Mouse (Mus musculus) liver, embryonic 11.5 days (tissue): Measurements from ENCODE around the gene Cyth4. TPM values are rescaled to one million over a fixed set of nuclear protein-coding genes. Genes with fewer than 3 reads are reported as not detected.

ENCODE experiments used
- ATAC-seq: fragments of 200-750 bp; cut with Nextera tagmentation; replicated peaks from 2 replicates; pipeline ENCODE4 v1.8.0; 2017; ENCODE audit warnings: moderate number of reproducible peaks, mild to moderate bottlenecking, moderate TSS enrichment, moderate library complexity; ENCODE audit not compliant: low FRiP score
- DNase-seq: peaks from one replicate; pipeline ENCODE4 v3.0.0-alpha.2; 2017; ENCODE audit warnings: low spot score
- H3K27ac ChIP-seq: fragments of 300-500 bp; sonication (generic); 2 replicates; pipeline ENCODE4 v1.5.1; 2014; ENCODE audit warnings: mild to moderate bottlenecking, low read depth, low read length, control low read depth
- H3K27me3 ChIP-seq: fragments of 300-500 bp; sonication (generic); replicated peaks from 2 replicates; pipeline ENCODE4 v1.6.1; 2014; ENCODE audit warnings: low read length, mixed read lengths; ENCODE audit not compliant: control insufficient read depth, insufficient read depth
- H3K36me3 ChIP-seq: fragments of 300-500 bp; sonication (generic); 2 replicates; pipeline ENCODE4 v1.6.1; 2014; ENCODE audit warnings: mild to moderate bottlenecking, low read length, moderate library complexity, mixed read lengths; ENCODE audit not compliant: control insufficient read depth, insufficient read depth
- H3K4me1 ChIP-seq: fragments of 300-500 bp; sonication (generic); replicated peaks from 2 replicates; pipeline ENCODE4 v1.6.1; 2014; ENCODE audit warnings: low read length, mixed read lengths; ENCODE audit not compliant: control insufficient read depth, insufficient read depth
- H3K4me2 ChIP-seq: fragments of 300-500 bp; sonication (generic); 2 replicates; pipeline ENCODE4 v1.6.1; 2014; ENCODE audit warnings: mild to moderate bottlenecking, control low read depth, moderate library complexity
- H3K4me3 ChIP-seq: fragments of 300-500 bp; sonication (generic); 2 replicates; pipeline ENCODE4 v1.5.1; 2014; ENCODE audit warnings: low read depth, low read length, control low read depth
- H3K9ac ChIP-seq: fragments of 300-500 bp; sonication (generic); 2 replicates; pipeline ENCODE4 v1.6.1; 2014; ENCODE audit warnings: low read depth, low read length, control low read depth
- H3K9me3 ChIP-seq: fragments of 300-500 bp; sonication (generic); 2 replicates; pipeline ENCODE4 v1.6.1; 2016; ENCODE audit warnings: low read length, inconsistent platforms, mixed read lengths; ENCODE audit not compliant: control insufficient read depth
- WGBS: fragments of 180-500 bp; shearing (Covaris S2); extraction: QIAGEN DNeasy Blood & Tissue Kit; methylation state at CpG from one replicate; pipeline ENCODE4 v1.1.7; 2014; 5-methylcytosine and 5-hydroxymethylcytosine counted together
- polyA plus RNA-seq: library from polyadenylated mRNA; unstranded; fragments of >200 nt; fragmentation: Nextera tagmentation; extraction: Ambion mirVana; gene quantifications from 2 replicates; pipeline ENCODE4 v1.2.1, GENCODE M21; 2014

The Cyth4 gene
- polyA plus RNA-seq, 1 experiment from 2014 or later = 7.8 TPM

DNA sequence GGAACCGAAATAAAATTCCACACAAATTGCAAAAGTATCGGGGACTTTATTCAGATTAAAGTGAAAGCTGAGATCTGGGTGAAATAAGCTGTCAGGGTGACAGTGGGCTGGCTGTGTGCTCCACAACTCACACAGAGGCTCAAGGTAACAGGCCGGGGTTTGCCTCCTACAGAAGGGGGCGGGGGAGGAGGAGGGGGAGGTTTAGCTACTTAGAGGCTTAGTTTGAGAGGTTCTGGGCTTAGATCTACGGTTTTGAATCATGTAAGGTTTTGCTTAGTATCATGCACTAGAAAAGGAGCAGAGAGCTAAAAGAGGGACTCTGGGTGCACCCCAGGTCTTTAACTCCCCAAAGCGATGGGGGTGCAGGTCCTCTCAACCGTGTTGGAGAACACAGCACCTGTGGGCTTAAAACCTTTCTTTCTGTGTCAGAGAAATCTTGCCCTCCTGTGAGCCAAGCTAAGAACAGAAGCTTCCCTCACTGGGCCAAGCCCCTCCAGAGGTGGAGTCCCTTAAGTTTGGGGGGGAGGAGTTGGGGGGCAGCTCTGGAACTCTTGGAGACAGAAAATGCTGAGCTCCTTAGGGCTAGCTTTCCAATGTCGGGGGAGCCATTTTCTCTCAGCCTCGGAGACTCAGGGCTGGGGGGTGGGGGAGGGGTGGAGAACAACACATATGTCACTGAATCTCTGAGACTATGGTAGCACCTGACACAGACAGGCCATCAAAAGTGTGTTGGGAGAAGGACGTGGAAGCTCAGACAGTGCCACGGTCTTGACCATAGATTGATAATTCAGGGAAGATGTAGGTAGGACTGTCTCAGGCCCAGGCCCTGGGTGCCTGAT is 37.5 kb upstream of the Cyth4 start:
- 56% methylated on average over 11 of the region's 11 CpGs for WGBS

DNA sequence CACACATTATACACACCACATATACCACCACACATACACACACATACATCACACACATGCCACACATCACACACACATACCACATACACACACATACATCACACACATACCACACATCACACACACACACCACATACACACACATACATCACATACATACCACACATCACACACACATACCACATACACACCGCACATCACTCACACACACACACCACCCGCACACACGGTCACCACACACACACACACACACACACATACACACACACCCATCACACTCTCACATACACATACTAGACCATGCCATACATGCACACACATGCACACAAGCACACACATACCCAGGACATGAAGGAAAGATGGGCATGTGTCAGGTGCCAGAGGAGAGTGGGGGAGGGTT is 33.5 kb upstream of the Cyth4 start:
- no peak for ATAC-seq
- DNase-seq = no peak
- H3K4me1 ChIP-seq = peaks cover 35% of the 10 kb centered on the region
- peak overlapping the region; percentile 25; the same call in 1 of the 2 replicates for H3K4me3 ChIP-seq
- H3K4me2 ChIP-seq = peak overlapping the region; percentile 63
- 89% methylated on average over 3 of the region's 3 CpGs for WGBS
- no peaks in the 10 kb centered on the region for H3K9me3 ChIP-seq
- peak overlapping the region; percentile 86; the same call in 1 of the 2 replicates for H3K27ac ChIP-seq
- no peaks in the 10 kb centered on the region; the same call in 1 of the 2 replicates for H3K36me3 ChIP-seq
- no peaks in the 10 kb centered on the region for H3K27me3 ChIP-seq
- H3K9ac ChIP-seq = peak overlapping the region; percentile 54

More for the DNA sequence above, 37.5 kb upstream of the Cyth4 start:
- Histone ChIP-seq H3K27ac (no peak overlapping the region), H3K36me3 (no peaks in the 10 kb centered on the region), H3K9me3 (no peaks in the 10 kb centered on the region), H3K27me3 (no peaks in the 10 kb centered on the region), H3K4me3 (no peak overlapping the region), H3K4me1 (peaks cover 16% of the 10 kb centered on the region), H3K4me2 (no peak overlapping the region), H3K9ac (no peak overlapping the region)
- no peak for ATAC-seq
- no peak for DNase-seq

DNA sequence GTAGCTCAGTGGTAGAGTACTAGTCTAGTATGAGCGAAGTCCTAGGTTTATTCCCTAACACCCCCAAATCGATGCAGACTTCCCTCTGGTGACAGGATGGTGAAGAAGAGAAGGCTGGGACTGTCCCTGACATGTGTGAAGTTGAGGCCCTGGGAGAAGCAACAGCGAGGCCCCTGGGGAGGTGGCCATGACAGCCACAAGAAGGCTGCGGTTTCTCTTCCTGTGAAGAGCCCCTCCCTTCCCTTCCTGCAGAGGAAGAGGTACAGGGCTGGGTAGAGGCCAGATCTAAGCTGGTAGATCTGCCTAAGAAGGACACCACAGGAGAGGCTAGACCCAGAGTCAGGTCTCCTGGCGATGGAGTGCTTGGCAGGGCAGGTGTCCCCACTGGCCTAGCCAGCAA is 32.9 kb upstream of the Cyth4 start:
- DNase-seq = no peak
- Histone ChIP-seq H3K27me3 (no peaks in the 10 kb centered on the region), H3K4me3 (peak overlapping the region; percentile 25), H3K27ac (peak overlapping the region; percentile 86), H3K4me2 (peak overlapping the region; percentile 63), H3K4me1 (peaks cover 35% of the 10 kb centered on the region), H3K9me3 (no peaks in the 10 kb centered on the region), H3K9ac (peak overlapping the region; percentile 54), H3K36me3 (no peaks in the 10 kb centered on the region; the same call in 1 of the 2 replicates)
- peak; percentile 60 for ATAC-seq
- WGBS = 48% methylated on average over 5 of the region's 5 CpGs

DNA sequence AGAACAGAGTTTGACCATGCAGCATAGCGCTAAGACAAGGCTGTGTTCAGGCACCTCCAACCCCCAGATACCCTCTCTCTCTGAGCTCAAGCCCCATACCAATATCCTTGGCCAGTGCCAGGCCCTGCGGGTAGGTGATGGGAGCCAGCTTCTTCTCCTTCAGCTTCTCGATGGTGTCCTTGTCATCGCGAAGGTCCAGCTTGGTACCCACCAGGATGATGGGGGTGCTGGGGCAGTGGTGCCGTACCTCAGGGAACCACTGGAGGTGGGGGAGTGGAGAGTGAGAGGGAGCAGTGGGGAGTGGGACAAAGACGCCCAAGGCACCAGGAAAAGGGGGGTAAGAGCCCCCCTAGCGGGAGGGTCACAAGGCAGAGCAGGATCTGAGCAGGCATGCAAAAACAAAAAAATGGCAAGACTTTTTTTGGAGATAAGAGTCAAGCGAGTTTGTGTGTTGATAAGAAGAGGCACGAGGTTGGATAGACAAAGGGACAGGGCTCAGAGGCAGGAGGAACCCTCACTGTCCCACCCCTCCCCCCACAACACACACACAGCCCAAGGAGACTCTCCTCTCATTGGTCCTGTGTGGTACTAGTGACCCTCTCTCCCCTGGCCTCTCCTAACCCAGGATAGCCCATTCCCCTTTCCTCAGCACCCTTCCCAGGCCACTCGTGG is 31.9 kb upstream of the Cyth4 start:
- Histone ChIP-seq H3K4me2 (peak overlapping the region; percentile 63), H3K4me3 (no peak overlapping the region), H3K9ac (peak overlapping the region; percentile 54), H3K36me3 (no peaks in the 10 kb centered on the region; the same call in 1 of the 2 replicates), H3K27me3 (no peaks in the 10 kb centered on the region), H3K4me1 (peaks cover 30% of the 10 kb centered on the region), H3K27ac (peak overlapping the region; percentile 86), H3K9me3 (no peaks in the 10 kb centered on the region)
- DNase-seq = no peak
- peak; percentile 86 for ATAC-seq
- 48% methylated on average over 11 of the region's 11 CpGs for WGBS

DNA sequence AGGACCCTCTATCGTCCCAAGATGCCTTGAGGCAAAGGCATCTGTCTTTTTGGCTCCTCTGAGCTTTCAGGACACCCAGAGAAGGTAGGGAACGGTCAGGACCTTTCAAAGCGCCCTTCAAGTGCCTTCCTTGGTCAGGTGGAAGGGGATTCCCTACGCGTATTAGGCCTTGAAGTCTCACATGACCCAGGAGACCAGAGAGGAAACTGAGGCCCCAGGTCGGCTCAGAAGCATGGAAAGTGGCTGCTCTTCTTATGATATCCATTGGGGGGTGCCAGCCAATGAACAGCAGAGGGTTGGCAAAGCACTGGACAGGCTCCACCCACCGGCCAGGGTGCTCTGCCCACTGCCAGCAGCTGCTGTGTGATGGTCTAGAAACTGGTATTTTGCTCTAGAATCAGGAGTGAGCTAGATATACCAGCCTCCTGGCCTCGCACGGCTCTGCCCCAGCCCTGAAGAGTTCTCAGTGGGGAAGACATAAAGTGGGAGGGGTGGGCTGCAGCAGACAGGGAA is 29.2 kb upstream of the Cyth4 start:
- Histone ChIP-seq H3K9ac (no peak overlapping the region), H3K27me3 (no peaks in the 10 kb centered on the region), H3K27ac (0 out of 2 replicates have a peak overlapping the region, but pooled peaks have one; percentile 11), H3K4me2 (no peak overlapping the region), H3K4me3 (no peak overlapping the region), H3K36me3 (no peaks in the 10 kb centered on the region; the same call in 1 of the 2 replicates), H3K4me1 (peaks cover 50% of the 10 kb centered on the region), H3K9me3 (no peaks in the 10 kb centered on the region)
- no peak for ATAC-seq
- WGBS = 74% methylated on average over 9 of the region's 9 CpGs
- peak; percentile 29 for DNase-seq

DNA sequence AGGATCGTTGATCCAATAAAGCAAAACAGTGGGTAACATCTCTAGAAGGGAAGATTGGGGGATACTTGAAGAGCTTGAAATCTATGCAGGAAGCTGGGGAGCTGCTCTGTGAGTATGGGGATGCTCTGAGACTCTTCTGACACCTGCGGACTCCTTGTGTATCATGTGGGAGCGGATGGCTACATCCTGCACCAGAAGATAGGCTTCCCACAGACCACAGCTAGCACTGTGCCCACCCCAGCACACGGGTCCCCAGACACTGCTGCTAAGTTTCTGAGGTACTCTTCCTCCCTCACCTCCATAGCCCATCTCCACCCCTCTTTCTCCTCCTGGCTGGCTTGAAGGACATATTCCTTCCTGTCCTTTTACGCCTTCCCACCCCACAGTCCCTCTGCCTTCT is 26.7 kb upstream of the Cyth4 start:
- no peak overlapping the region for H3K4me2 ChIP-seq
- no peaks in the 10 kb centered on the region; the same call in 1 of the 2 replicates for H3K36me3 ChIP-seq
- peaks cover 37% of the 10 kb centered on the region for H3K4me1 ChIP-seq
- H3K9ac ChIP-seq = no peak overlapping the region
- no peak overlapping the region for H3K4me3 ChIP-seq
- 86% methylated on average over 5 of the region's 5 CpGs for WGBS
- ATAC-seq (no peak), DNase-seq (no peak)
- no peak overlapping the region for H3K27ac ChIP-seq
- H3K9me3 ChIP-seq = no peaks in the 10 kb centered on the region
- H3K27me3 ChIP-seq = no peaks in the 10 kb centered on the region

DNA sequence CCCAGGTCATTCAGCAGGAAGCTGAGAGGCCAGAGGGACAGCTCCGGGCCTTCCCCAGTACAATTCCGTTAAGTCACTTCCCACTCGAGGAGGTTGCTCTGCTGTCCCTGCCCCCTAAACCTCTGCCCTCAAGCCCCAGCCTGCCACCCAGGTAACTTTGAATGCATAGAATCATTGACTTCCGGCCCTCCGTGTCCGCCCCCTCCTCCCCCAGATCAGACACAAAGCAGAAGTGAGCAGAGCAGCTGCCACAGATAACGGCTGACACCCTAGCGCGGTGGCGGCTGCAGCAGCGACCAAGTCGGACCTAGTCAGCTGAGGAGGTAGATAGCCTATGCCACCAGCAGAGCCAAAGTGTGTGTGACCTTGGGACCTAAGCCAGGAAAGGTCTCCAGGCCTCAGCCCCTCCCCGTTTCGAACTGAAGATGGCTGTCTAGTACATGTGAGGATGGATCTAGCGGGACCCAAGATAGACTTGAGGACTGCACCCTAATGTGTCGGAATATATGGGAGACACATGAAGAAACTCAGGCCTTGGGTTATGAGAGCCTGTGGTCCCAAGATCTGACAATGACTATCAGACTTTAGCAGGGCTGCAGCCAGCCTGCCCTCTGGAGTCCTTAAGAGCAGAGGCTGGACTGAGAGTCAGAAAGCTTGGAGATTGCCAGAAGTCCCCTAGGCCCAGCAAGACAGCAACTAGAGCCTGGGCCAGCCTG is 25.1 kb upstream of the Cyth4 start:
- Histone ChIP-seq H3K4me2 (peak overlapping the region; percentile 73), H3K27ac (peak overlapping the region; percentile 98), H3K9ac (peak overlapping the region; percentile 74), H3K4me3 (peak overlapping the region; percentile 57), H3K4me1 (peaks cover 29% of the 10 kb centered on the region), H3K9me3 (no peaks in the 10 kb centered on the region), H3K36me3 (no peaks in the 10 kb centered on the region), H3K27me3 (no peaks in the 10 kb centered on the region)
- WGBS = 18% methylated on average over 16 of the region's 16 CpGs
- DNase-seq (peak; percentile 77), ATAC-seq (peak; percentile 94)

DNA sequence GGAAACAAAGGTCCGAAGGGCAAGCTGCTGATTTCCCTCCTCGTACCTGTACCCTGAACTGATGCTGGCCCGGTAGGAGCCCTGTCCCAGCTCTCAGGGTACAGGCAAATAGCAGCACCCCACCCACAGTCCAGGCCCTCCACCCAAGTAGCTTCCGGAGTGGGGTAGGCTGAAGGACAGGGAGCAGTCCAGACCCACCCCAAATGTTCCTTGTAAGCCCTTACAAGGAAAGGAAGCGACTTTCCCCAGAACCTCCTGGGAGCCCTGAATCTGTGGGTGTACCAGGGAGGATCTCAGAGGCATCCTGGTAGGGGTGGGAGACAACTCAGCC is 24.6 kb upstream of the Cyth4 start:
- Histone ChIP-seq H3K4me1 (peaks cover 29% of the 10 kb centered on the region), H3K27ac (peak overlapping the region; percentile 98), H3K4me3 (peak overlapping the region; percentile 57)

More for the DNA sequence above, 24.6 kb upstream of the Cyth4 start:
- H3K9ac ChIP-seq = peak overlapping the region; percentile 74
- H3K4me2 ChIP-seq = peak overlapping the region; percentile 73
- DNase-seq (no peak), ATAC-seq (peak; percentile 52)
- no peaks in the 10 kb centered on the region for H3K36me3 ChIP-seq
- 41% methylated on average over 5 of the region's 5 CpGs for WGBS
- no peaks in the 10 kb centered on the region for H3K27me3 ChIP-seq
- no peaks in the 10 kb centered on the region for H3K9me3 ChIP-seq
